Mouse (Mus musculus) lung, postnatal 10 days (tissue): Measurements from ENCODE around the gene Mars.
A peak's percentile ranks its signal among the peaks of the same experiment; 100 is the strongest.

Source experiments
- DNase-seq: peaks from one replicate; pipeline ENCODE4 v3.0.0; 2021

Mars gene

DNA sequence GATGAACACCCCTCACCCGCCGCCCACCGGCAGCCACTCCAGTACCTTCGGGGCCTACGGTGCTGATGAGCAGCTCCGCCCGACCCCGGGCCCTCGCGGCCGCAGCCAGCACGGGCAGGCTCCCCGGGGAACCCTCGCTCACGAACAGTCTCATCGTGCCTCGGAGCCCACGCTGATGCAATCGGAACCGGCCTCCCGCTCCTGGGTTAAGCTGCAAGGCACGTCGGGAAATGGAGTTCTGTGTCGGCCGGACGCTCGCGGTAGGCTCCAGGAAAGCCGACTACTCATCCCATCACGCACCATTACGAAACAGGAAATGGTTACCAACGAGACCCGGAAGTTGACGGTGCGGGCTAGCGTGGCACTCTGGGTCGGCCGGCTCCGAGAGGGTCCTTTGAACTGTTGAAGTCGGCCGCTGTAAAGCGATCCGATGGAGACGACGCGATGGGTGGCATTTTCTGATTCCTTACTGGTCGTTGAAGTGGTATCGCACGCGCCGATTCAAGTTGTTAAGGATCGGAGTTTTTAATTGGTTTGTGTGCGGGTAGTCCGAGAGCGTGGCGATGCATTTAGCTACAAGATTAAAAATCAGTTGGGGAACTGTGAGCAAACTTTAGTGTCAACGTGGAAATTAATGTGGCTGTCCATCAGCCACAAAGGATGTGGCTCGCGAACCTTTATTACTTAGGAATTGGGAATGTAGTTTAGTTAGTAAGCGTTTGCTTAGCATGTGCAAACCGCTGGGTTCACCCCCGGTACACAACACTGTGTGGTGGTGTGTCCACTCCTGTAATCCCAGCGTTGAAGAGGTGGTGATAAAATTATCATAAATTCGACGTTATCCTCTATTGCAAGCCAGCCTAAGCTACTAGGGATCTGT is at the start of gene Mars:
Gene Mars, minus strand, starts transcription at position 311 of the 880 bp plus-strand sequence.
- DNase-seq: peak; percentile 97

DNA sequence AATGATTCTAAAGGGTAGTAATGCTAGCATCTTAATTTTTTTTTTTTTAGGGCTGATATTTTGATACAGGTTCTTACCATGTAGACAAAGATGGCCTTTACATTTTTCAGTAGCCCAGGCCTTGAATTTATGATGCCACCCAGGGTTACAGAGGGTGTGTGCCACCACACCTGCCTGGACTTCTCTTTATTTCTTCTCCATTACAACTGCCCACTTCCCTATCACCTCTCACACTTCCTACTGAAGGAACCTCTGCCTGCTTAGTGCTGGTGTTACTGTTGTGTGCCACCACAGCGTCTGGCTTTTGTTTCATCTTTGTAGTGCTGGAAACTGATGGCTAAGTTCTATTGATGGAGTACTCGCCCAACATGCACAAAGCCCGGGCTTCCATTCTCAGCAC is 49.1 kb upstream of the Mars start:
- no peak for DNase-seq

DNA sequence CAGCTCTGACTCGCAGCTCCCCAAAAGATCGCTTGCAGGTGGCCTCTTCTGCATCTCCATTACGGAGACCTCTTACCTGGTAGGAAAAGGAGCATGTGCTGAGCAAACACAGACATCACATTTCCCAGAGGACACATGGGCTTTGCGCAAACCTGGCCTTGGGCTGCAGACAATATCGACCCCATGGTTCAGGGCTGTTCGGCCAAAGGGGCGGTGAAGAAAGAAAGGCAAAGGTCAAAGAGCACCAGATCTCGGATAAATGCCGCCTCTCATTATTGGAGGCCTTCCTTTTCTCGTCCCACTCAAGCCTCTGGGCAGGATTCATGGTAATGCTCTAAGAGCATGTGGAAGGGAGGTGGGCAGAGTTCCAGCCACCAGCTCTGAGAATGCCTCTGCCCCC is 43.8 kb upstream of the Mars start:
- no peak for DNase-seq

DNA sequence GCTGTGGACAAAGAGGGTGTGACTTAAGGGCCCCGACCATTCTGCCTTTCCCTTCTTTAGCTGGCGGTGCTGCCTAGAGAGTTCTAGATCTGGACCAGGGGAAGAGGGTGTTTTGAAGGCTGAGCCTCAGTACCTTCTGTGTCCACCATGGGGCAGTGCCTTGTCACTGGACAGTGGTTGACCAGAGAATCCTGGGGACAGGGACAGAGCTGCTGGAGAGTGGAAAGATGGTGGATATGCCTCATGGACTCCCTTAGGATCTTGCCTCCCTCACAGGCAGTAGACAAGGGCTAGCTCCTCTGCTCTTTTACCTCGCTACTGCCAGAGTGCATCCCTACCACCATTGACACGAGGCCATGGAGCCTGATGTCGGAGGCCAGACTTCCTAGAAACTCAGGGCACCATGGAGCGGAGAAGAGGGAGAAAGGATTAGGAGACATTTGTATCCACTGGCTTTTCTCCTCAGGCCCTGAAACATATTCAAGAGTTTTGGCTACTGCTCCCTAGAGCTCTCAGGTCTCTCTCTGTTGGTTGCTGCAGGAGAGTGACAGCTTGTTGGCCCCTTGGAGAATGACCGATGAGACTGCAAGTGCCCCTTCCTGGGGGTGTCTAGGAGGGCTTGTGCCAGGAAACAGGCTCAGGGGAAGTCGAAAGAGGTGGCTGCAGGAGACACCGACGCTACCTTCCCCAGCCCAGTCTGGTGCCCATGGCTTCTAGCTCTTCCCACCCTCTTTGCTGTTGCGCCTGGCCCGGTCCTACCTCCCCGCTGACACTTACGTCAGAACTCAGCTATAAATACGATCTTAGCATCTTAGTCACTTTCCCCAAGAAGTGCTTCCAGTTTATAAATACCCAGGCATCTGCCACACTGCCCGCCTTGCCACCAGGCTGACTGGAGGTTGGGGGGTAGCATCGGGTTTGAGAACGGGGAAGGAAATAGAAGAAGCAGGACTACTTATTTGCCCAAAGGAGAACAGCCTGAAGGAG is 42.6 kb upstream of the Mars start, which contains the start of gene Inhbe:
Gene Inhbe, minus strand, starts transcription at position 503 of the 987 bp plus-strand sequence.
- DNase-seq: peak; percentile 53

DNA sequence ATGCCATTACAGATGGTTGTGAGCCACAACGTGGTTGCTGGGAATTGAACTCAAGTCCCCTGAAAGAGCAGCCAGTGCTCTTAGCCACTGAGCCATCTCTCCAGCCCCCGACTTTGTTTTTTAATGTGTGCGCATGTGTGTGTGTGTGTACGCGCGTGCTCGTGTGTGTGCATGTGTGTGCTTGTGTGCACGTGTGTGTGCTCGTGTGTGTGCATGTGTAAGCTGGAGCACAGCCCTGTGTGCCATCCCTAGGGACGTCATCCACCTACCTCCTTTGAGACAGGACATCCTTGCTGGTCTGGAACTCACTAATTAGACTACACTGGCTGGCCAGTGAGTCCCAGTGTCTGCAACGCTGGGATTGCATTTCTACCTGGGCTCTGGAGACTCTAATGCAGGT is 41.2 kb upstream of the Mars start:
- DNase-seq: no peak

DNA sequence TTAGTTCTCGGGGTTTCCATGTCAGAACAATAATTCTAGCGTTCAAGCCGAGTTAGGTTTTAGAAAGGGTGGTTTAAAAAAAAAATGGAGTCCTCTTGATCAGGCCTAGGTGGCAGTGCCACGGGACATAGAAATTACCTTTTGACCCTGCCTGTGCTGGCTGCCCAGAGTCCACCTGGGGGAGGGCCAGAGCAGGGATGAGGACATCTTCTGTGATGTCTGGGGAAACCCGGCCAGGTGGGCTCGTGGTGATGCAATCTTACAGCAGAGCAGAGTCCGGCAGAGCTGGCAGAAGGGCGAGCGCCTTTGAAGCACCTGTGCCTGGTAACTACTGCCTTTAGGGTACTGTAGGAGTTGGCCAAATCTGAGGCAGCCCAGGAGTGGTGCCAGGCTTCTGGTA is 40.6 kb upstream of the Mars start:
- DNase-seq: no peak

DNA sequence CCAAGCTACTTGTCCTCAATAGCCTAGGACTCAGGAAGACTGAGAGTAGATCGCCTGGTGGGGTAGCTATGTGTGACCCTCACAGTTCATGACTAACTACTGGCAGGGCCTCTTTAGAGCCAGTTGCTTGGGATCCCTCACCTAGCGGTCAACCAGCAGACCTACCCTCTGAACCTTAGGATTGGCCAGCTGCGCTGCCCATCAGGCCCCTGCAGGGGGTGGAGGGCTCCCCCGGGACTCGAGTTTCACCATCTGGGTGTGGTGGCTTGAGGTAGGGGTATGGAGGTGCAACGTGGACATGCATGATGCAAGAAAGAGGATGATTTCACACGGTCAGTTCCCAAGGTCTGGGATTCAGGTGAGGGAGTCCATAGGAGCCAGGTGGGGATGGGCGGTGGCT is 40.1 kb upstream of the Mars start:
- no peak for DNase-seq

DNA sequence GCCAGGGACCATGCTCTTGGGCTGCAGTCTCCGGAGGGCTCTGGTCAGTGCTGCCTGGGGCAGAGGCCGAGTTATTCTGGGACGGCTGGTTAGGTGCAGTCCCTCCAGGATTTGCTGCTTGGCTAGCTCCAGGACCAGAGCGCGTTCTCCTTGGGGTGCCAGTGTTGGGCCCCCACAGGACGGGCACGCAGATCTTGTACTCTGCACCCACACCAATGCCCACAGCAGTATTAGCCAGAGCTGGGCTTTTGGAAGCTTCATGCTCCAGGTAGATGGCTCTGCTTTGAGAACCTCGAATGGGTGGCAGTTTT is 39.7 kb upstream of the Mars start:
- DNase-seq: no peak

DNA sequence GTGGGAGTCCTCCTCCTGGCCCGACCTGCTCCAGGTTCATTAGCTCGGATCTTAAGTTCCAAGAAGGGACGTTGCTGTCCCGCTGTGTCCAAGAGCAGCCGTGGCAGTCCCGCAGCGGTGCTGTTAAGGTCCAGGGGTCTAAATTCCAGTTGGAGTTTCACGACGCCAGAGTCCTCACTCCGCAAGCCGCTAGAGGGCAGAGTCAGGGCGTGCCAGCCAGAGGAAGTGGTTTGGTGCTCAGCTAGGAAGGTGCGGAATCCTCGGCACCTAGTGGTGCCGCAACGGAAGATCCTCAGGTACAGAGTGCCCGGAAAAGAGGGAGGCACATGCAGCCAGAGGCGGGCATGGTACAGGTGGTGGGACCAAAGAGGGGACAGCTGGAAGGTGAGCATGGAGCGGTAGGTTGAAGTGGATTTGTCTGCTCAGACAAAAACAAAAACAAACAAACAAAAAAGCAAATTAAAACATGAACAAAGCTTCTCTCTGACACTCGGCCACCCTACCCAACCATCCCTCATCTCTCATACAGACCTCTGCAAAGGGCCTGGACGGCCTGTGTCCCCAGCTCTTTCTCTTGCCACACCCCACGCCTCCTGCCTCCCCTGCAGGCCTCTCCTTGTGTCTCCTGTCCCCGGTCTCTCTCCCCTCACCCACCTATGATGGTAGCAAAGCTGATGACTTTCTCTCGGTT is 39.2 kb upstream of the Mars start:
- DNase-seq: peak; percentile 80

DNA sequence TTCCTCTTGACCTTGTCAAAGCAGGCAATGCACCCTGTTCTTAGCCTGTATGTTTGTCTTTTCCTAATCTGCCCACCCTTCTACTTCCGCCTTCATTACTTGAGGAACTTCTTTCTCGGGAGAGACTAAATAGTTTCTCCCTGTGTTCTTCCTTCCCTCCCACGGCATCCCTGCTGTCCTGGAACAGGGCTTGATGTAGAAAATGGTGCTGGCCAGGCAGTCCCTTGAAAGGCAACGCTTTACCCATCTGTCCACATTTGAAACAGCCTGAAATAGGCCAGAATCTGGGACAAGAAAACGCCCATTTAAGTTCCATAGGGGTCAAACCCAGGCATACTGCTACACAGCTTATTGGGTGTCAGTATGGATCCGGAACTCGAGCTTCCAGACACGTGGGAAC is 38.2 kb upstream of the Mars start:
- no peak for DNase-seq

DNA sequence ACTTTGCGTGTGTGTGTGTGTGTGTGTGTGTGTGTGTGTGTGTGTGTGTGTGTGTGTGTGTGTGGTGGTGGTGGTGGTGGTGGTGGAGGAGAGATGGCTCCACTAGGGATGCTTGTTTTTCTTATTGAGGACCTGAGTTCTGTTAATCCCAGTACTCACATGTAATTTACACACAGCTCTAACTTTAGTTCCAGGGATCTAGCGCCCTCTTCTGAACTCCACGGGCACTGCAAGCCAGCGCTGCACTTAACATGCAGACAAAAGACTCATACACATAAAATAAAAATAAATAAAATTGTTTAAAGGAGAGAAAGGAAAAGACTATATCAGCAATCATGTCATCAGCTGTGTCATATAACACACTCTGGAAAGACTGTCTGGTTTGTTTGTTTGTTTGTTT is 37.4 kb upstream of the Mars start:
- DNase-seq: no peak

DNA sequence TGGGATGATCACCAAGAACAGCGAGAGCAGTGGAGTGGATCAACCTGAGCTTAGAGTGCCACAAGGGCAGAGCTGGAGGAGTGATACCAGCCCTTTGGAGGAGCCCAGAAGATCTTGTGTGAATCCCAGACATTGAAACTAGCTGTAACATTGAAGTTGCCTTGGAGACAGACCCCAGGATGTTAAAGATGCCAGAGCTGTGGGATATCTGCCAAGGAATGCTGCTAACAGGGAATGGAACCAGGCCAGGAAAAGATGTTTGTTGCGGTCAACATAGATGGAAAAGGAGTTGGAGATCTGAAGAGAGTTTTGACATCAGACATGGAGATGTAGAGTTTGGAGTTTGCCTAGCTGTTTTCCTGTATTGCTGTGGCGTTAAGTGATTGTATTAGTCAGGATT is 34.6 kb upstream of the Mars start:
- DNase-seq: no peak

DNA sequence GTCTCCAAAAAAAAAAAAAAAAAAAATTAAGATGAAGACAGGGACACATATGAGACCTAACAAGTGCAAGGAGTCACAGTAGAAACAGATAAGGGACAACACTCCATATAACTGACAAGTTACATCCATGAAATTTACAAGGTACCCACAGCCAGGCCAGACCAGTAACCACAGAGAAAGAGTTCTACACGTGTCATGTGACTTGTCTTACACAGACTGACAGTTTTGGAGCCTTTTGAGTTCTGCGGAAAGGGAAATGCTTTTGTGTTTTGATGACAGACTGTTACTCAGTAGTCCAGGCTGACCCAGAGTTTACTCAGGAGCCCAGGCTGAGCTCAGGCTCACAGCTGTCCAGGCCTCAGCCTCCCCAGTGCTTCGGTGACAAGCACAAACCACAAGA is 31.4 kb upstream of the Mars start:
- no peak for DNase-seq

DNA sequence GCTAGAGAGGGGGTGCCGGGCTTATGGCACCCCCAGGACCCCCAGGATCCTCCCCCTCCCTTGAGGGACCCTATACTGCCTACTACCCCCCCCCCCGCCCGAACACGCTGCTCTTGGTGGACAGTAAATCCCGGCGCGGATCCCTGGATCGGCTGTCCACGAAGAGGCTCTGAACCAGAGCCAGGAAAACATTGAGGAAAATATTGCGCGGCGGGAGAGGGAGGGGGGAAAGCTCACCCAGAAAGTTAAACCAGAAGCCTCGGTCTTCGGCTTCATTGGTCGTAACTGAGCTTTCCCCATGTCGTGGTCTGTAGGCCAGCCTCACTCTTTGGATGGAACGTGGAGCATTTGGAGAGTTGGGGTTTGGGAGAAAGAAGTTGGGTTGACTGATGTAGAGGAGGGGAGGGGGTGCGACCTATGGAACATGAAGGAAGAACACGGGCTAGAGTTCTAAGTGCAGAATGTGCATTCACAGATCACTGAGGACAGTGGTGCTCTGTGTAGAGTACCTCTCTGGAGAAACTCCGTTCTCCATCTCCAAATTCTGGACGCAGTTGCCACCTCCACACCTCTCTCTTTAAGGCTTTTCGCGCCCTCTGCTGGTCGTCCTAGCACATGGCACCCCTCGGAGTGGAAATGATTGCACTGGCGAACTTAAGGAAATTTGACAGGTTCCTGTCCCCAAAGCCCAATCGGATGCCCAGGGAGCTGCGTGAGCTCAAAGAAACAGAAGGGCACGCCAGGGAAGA is 30.5 kb upstream of the Mars start, which contains the start of gene Gli1:
Gene Gli1, minus strand, starts transcription at position 84 of the 749 bp plus-strand sequence.
- peak; percentile 94 for DNase-seq

DNA sequence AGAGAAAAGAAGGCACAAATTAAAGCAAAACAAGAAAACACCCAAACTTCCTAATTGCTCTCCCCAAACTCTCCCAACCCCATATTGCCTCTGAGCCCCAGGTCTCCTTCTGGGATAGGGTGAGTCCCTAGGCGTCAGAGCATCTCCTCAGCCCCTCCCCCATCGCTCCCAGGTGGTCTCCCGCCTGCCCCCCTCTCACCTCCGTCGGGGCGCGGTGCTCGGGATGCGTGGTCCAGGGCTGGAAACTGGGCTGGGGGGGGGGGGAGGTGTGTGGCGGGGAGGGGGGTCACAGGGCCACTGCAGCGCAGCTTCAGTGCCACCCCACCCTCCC is 29.7 kb upstream of the Mars start:
- no peak for DNase-seq

DNA sequence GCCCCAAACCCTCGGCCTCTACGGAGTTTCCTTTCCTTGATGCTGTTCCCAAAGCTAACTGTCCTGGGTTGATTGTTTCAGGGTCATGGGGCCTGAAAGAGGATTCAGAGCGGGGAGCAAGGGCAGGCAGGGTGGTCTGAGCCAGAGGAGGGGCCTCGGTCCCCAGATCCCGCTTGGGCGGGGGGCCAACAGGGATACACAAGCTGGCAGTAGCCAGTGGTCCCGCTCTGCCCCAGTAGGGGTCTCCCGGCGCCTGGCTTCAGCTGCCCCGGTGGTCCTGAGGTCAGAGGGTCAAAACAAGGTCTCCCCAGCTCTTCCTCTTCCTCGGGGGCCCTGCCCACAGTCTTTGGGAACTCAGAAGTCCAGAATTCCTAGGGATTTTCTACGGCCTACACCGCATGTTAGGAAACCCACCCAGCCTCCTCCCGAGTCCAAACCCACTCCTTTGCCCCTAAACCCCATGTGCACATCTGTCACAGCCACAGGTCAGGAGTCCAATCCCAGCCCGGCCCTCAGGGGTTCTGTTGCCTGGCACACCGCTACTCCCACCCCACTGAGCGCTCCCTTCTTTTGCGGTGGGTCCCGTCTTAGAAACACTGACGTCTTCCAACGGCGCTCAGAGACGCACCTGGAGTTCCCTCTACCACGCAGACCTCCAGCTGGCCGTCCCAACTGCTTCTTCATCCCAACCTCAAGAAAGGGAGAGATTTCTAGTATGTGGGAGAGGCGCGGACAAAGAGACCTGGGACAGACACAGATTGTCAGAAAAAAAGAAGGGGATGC is 29.2 kb upstream of the Mars start:
- peak; percentile 52 for DNase-seq

DNA sequence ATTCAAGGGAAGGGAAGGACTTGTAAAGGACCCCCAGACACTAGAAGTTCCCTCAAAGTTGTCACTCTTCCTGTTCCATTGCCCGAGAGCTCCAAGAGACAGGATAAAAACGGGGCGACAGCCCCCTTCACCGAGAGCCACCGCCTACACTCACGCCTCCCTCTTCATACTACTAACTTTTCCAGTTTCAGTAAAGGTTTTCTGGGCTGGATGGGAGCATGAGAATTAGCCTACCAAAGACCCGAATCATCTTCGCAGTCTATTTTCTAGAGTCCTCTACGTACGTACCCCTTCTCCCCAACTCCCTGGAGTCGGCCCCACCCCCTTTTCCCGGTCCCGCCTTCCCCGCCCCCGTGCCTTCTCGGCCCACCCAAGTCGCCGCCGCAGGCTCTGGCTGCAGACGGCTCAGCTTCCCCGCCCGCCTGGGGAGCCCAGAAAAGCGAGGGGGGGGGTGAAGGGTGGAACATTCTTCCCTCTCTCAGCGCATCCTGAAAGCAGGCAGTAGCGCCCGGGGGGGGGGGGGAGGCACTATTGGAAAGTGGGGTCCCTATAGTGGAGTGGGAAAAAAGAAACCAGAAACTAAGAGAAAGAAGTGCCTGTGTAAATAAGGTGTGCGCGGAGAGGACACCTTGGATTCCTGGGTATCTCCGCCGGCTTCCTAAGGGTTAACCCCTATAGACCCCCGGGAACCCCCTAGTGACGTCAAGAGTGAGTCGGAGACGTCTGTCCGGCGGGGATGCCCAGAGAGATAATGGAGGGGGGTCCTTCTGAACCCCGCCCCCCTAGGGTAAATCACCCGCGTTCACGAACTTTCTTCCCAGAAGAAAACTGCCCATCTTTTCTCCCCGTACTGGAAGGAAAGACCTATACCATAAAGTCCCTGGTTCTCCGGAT is 28.3 kb upstream of the Mars start:
- peak; percentile 80 for DNase-seq

DNA sequence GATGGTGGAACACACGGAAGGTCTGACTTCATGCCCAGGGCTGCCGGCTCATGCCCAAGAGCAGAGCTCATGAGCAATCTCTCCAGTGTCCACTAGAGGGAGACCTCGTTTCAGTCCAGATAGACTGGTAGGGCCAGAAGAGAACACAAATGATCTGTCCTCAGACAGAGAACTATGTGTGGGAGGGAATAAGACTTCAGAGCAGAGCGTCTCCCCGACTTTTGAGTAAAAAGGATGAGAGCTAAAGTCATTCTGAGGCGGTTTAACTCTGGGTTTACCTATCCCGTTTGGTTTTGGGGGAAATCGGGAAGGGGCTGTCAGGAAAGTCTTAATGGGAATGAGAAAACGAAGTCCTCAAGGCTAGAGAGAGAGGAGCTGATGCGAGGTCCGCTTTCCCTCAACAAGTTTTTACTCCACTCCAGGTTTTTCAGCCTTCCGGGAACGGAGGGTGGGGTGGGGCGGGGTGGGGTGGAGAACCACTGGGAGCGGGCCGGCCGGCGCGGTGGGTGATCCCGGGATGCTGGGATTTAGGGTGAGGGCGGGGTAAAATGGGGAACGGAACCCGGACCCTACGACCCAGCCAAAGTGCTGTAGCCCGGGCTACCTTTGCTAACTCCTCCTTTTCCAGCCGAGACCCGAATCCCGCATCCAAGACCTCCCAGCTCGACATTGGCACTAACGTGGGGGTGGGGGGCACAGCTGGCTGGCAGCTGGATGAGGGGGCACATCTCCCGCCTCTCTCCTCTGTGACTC is 27.5 kb upstream of the Mars start:
- DNase-seq: peak; percentile 94

DNA sequence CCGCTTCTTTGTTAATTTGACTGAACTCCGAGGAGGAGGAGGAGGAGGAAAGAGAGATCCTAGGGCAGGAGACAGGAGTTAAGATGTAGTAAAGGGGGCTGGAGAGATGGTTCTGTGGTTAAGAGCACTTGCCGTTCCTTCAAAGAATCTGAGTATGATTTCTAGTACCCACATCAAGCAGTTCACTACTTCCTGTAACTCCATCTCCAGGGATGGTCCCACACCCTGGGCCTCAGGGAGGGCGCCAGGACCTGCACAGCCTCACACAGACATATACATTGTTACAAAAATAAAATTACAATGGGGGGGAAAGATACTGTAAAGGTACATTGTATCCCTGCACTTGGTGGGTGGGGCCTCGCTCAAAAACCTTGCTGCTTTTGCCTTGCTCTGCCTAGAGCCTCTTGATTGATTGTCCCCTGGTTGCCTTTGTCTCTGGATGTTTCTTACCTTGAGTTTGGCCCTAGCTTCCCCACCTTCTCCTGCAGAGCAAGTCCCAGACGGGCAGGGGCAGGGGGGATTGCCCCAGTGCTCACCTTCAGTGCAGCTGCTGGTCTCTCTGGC is 26.0 kb upstream of the Mars start:
- DNase-seq: no peak

DNA sequence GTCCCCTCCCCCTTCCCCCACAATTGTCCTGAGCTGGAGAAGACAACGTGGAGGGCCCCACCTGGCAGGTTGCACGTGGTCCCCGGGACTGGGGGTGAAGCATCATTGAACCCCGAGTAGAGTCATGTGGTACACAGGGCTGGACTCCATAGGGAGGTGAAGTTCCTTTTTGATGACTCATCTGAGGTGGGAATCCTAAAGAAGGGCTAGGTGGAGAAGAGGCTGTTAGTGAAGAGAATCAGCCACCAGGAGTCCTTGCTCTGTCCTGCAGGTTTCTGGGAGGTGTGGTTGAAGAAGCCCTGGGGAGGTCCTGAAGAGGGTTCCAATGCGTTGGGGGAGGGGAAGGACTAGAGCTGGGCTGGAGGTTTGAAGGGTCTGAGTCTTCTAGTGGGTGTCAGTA is 25.4 kb upstream of the Mars start:
- no peak for DNase-seq
